Mouse (Mus musculus) ES-Bruce4 (cell line): Measurements from ENCODE around the gene Tent5d. TPM values are rescaled to one million over a fixed set of nuclear protein-coding genes. Genes with fewer than 3 reads are reported as not detected.

ENCODE experiments used
- H3K27ac ChIP-seq: 2 replicates; pipeline ENCODE4 v1.5.1; 2012; ENCODE audit warnings: low read length, inconsistent platforms; ENCODE audit not compliant: insufficient read depth
- H3K27me3 ChIP-seq: 2 replicates; pipeline ENCODE4 v1.6.1; 2012; ENCODE audit warnings: mild to moderate bottlenecking, low read length, inconsistent platforms; ENCODE audit not compliant: control insufficient read depth, poor library complexity, insufficient read depth, severe bottlenecking
- H3K36me3 ChIP-seq: 2 replicates; pipeline ENCODE4 v1.6.1; 2012; ENCODE audit warnings: inconsistent platforms, mild to moderate bottlenecking, low read length, moderate library complexity; ENCODE audit not compliant: control insufficient read depth, poor library complexity, insufficient read depth, severe bottlenecking
- H3K4me1 ChIP-seq: one replicate; pipeline ENCODE4 v1.8.1; 2011; ENCODE audit warnings: low read length; ENCODE audit not compliant: control insufficient read depth, insufficient read depth
- H3K4me3 ChIP-seq: 2 replicates; pipeline ENCODE4 v1.5.1; 2011; ENCODE audit warnings: low read depth, mild to moderate bottlenecking, low read length
- H3K9ac ChIP-seq: 2 replicates; pipeline ENCODE4 v1.6.1; 2012; ENCODE audit warnings: low read depth, mild to moderate bottlenecking, inconsistent platforms; ENCODE audit not compliant: poor library complexity, severe bottlenecking
- H3K9me3 ChIP-seq: replicated peaks from 2 replicates; pipeline ENCODE4 v1.6.1; 2012; ENCODE audit warnings: mild to moderate bottlenecking, low read length, inconsistent platforms; ENCODE audit not compliant: control insufficient read depth, poor library complexity, insufficient read depth, severe bottlenecking
- CTCF ChIP-seq: IDR thresholded peaks from one replicate; pipeline ENCODE4 v1.8.1; 2011; ENCODE audit warnings: low read depth, low read length
- EP300 ChIP-seq: IDR thresholded peaks from 2 replicates; pipeline ENCODE4 v1.6.1; 2011; ENCODE audit warnings: low read depth, low read length; ENCODE audit not compliant: insufficient read depth
- POLR2A ChIP-seq: IDR thresholded peaks from one replicate; pipeline ENCODE4 v1.8.1; 2011; ENCODE audit warnings: low read length; ENCODE audit not compliant: insufficient read depth
- polyA plus RNA-seq: library from polyadenylated mRNA; stranded (reverse); fragments of >200 nt; gene quantifications from 2 replicates; pipeline ENCODE4 v1.2.4, GENCODE M21; 2011; ENCODE audit warnings: low read depth; ENCODE audit not compliant: missing spikeins, insufficient read depth, insufficient read length

The Tent5d gene
- polyA plus RNA-seq, 1 experiment = 0.19 TPM

DNA sequence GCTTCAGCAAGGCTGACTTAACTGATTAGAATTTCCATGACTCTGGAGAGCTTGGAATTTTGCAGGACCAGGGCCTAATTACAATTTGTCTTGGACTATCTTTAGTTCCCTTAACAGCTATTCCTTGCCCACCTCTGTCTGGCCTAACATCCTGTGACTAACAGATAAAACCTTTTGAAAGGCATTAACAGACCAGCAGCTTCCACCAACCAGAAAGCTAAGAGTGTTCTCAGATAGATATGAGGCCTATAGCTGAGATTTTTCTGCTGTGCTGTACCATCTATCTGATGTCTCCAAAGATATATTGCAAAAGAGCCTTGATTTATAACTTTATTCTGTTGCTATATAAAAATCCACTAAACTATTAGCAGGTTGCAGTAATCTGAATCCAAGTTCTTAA, 19.7 kb downstream of the Tent5d start:
- no peaks in the 10 kb centered on the region for H3K4me1 ChIP-seq
- H3K27me3 ChIP-seq = no peaks in the 10 kb centered on the region
- H3K9me3 ChIP-seq = no peaks in the 10 kb centered on the region
- TF ChIP-seq POLR2A = no peak
- no peak for TF ChIP-seq CTCF
- TF ChIP-seq EP300 = no peak
- no peak overlapping the region for H3K9ac ChIP-seq
- H3K4me3 ChIP-seq = no peak overlapping the region
- no peaks in the 10 kb centered on the region for H3K36me3 ChIP-seq
- no peak overlapping the region for H3K27ac ChIP-seq

DNA sequence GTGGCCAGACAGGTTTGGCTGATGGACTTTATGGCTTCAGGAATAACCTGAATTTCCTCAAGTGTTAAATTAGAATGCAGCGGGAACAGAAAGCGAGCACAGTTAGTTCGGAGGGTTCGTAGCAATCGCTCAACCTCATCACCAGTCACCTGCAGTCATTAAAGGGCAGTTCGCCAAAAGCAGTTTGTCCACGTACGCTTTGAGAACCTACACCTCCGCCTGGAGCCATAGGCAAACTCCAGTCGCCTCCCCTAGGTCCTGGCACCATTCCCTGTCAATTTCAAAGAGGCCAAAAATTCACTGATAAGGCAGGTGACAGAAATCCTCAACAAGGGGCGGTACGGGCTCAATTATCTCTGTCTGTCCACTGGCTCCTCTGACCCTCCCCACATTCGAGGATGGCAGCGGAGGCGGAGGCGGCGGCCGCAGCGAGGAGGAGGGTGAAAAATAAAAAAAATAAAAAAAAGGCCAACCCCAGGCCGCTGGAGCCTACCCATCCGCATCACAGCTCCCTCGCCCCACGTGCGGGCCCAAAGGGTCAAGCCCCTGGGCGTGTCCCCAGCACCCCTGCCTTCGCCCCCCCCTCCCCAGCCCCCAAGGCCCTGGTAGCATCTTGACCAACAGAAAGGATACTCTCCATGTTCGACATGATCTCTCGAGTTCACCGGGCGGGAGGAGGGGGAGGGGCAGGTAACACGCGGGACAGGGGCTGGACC, 23.3 kb downstream of the Tent5d start:
- H3K36me3 ChIP-seq = no peaks in the 10 kb centered on the region
- H3K9ac ChIP-seq = peak overlapping the region; percentile 59
- H3K27ac ChIP-seq = no peak overlapping the region
- no peak for TF ChIP-seq POLR2A
- TF ChIP-seq EP300 = no peak
- no peak for TF ChIP-seq CTCF
- H3K4me1 ChIP-seq = no peaks in the 10 kb centered on the region
- H3K9me3 ChIP-seq = no peaks in the 10 kb centered on the region
- H3K27me3 ChIP-seq = no peaks in the 10 kb centered on the region
- peak overlapping the region; percentile 75 for H3K4me3 ChIP-seq

DNA sequence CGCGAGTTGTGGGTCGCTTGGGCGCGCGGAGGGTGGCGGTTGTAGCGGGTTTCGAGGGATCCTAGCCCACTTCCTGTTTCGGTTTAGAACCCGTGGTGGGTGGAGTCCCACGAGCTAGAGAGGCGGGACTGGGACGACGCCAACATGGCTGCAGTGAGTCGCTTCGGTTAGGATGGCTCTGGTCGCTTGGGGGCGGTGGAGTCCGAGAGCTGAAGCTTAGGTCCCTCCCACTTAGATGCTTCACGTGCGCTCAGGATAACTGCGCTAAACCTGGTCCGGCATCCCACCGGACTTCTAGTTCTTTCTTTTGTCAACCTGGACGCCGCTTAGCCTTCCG, 23.8 kb downstream of the Tent5d start, which contains the start of gene 2610002M06Rik:
2610002M06Rik (minus strand) TSS at position 117 of the 337 bp plus-strand sequence.
- Histone ChIP-seq H3K9me3 (no peaks in the 10 kb centered on the region), H3K36me3 (no peaks in the 10 kb centered on the region), H3K27me3 (no peaks in the 10 kb centered on the region), H3K4me3 (peak within 1 kb of the TSS; percentile 75), H3K4me1 (no peaks in the 10 kb centered on the region), H3K27ac (no peak within 1 kb of the TSS), H3K9ac (peak within 1 kb of the TSS; percentile 59)
- TF ChIP-seq EP300 (0 out of 2 replicates have a peak, but pooled peaks have one; percentile 55), CTCF (peak; percentile 50), POLR2A (no peak)

DNA sequence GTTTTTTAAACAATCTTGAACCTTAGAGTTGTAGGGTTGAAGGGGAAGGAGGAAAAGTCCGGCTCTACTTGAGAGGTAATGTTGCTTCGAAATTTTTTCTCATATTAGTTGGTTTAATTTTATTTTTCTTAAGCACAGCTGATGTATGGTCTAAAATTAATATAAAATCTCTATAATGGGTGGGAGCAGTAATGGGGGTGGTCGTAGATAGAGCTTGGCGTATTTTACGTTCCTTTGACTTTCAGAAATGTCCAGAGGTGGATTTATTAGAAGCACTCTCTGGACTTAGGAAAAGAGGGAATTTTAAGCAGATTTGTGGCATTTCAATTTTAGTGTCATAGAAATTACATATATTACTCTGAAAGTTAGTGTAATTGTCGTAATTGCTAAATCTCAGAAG, 24.3 kb downstream of the Tent5d start:
- no peak for TF ChIP-seq CTCF
- Histone ChIP-seq H3K36me3 (no peaks in the 10 kb centered on the region), H3K4me1 (no peaks in the 10 kb centered on the region), H3K27me3 (no peaks in the 10 kb centered on the region), H3K9ac (no peak overlapping the region), H3K4me3 (no peak overlapping the region), H3K27ac (no peak overlapping the region), H3K9me3 (no peaks in the 10 kb centered on the region)

DNA sequence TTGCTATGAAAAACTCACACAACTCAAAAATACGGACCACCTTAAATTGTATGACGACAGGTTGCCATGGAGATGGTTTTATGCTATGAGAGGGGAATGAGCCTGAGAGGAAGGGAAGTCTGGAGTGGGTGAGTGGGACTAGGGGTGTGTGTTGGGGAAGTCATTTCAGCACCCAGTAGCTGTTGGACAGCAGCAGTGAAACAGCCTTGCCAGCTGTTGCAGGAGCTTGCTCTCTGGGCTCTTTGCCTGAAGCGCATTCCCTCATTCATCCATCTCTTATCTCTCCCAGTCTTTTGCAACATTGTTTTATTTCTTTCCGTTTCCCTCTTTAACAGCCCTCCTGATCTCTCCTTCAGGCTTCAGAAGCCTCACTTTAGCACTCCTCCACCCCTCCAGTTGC, 65.8 kb downstream of the Tent5d start:
- Histone ChIP-seq H3K4me3 (no peak overlapping the region), H3K27me3 (no peaks in the 10 kb centered on the region), H3K27ac (no peak overlapping the region), H3K4me1 (no peaks in the 10 kb centered on the region), H3K9ac (no peak overlapping the region), H3K36me3 (no peaks in the 10 kb centered on the region), H3K9me3 (no peaks in the 10 kb centered on the region)
- TF ChIP-seq EP300 (no peak), CTCF (no peak), POLR2A (no peak)

Other genes with a start within 250 kb of the Tent5d start
- not detected in 2 replicates for gene Tbx22, start 124.6 kb upstream of the Tent5d start, polyA plus RNA-seq
- gene 2610002M06Rik, start 23.7 kb downstream of the Tent5d start, polyA plus RNA-seq = 10.5 and 11.3 TPM in 2 replicates
- not detected in 2 replicates for gene Gm732, start 155.9 kb downstream of the Tent5d start, polyA plus RNA-seq